Mouse (Mus musculus): ENCODE measurements around the gene Gpr4. TPM values are rescaled to one million over a fixed set of nuclear protein-coding genes. Genes with fewer than 3 reads are reported as not detected.

The Gpr4 gene
- polyA plus RNA-seq, 1 experiment from 2014 or later = 0.50 TPM

DNA sequence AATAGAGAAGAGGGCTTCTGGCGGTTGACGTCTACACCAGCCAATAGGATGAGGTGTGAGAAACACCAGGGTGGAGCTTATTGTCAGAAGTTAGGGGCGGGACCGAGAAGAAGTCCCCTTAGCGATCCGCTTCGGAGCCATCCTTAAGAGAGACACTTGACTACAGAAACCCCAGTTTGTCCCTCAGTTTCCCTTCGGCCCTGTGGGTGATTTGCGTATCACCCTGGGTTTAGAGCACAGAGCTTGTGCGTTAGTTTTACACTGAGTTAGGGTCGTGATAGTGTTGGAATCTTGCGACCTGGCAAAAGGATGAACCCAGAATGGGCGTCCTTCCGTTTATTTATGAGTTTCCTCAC, 16.4 kb downstream of the Gpr4 start:
- Histone ChIP-seq H3K4me2 (peak overlapping the region; percentile 83), H3K4me1 (replicated peaks) (peaks cover 68% of the 10 kb centered on the region), H3K4me3 (replicated peaks) (peak overlapping the region; percentile 72), H3K27ac (replicated peaks) (peak overlapping the region; percentile 100), H3K9ac (peak overlapping the region; percentile 85), H3K9me3 (replicated peaks) (no peaks in the 10 kb centered on the region), H3K27me3 (no peaks in the 10 kb centered on the region), H3K36me3 (replicated peaks) (peaks cover 15% of the 10 kb centered on the region)
- under 1% methylated on average over 14 of the region's 14 CpGs for WGBS (ENCODE audit: insufficient replicate concordance)
- ATAC-seq (ENCODE audit: insufficient read depth) = no peak

DNA sequence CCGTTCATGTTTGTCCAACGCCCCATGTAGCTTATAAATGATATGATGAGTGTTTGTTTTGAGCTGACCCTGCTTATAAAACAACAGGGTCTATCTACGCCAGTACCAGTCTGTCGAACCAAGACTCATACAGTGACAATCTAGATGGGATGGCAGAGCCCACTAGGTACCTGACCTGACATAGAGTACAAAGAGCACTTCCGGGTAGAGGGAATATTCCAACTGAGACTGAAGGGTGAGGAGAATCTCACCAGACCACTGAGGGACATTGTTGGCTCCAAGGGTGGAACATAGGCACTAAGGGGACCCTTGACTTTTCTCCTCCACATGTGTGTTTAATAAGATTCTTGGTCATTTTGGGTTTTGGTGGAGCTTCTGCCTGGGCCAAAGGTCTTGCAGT, 17.1 kb downstream of the Gpr4 start:
- Histone ChIP-seq H3K4me2 (peak overlapping the region; percentile 83), H3K4me3 (replicated peaks) (peak overlapping the region; percentile 72), H3K27me3 (no peaks in the 10 kb centered on the region), H3K4me1 (replicated peaks) (peaks cover 65% of the 10 kb centered on the region), H3K9me3 (replicated peaks) (no peaks in the 10 kb centered on the region), H3K9ac (peak overlapping the region; percentile 85), H3K27ac (replicated peaks) (peak overlapping the region; percentile 100), H3K36me3 (replicated peaks) (peaks cover 19% of the 10 kb centered on the region)
- 30% methylated on average over 5 of the region's 5 CpGs for WGBS (ENCODE audit: insufficient replicate concordance)
- ATAC-seq (ENCODE audit: insufficient read depth) = no peak

DNA sequence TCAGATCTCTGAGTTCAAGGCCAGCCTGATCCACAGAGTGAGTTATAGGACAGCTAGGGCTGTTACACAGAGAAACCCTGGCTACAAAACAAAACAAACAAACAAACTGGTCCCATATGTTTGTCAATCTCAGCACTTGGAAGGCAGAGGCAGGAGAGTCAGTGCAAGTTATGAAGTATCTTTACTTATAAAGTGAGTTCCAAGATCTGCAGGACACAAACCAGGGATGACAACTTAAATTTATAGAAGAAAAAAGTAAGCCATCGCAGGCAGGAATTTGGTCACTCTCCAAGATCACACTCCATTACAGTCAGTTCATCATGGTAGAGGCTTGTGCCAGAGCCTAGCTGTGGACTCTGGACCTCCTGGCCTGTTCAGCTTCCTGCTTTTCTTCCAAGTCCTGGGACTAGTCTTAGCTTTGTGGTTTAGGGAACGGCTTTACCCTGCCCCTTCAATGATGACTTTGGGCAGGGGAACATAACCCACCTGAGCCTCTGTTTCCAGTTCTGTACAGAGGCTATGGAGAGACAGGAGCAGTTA, 17.8 kb downstream of the Gpr4 start:
- peaks cover 65% of the 10 kb centered on the region for H3K4me1 ChIP-seq (replicated peaks)
- H3K36me3 ChIP-seq (replicated peaks) = peaks cover 22% of the 10 kb centered on the region

DNA sequence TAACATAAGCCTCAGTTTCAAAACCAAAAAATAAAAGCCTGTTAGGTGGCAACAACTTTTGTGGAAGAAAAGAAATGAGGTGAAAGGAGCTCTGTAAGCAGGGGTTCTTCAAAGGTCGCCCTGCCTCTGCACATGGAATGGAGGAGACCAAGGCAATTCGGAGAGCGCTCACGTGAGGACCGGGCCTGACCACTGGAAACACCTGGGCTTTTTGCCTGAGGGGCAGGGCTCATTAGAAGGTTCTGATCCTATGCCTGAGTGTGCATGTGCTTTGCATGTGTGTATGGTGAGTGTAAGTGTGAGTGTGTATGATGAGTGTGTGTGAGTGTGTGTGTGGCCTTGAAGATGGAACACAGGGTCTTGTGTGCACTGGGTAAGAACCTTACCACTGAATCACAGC, 18.6 kb downstream of the Gpr4 start:
- WGBS (ENCODE audit: insufficient replicate concordance) = 91% methylated on average over 5 of the region's 5 CpGs
- Histone ChIP-seq H3K9ac (no peak overlapping the region), H3K4me3 (replicated peaks) (no peak overlapping the region), H3K9me3 (replicated peaks) (no peaks in the 10 kb centered on the region), H3K27ac (replicated peaks) (no peak overlapping the region), H3K4me2 (no peak overlapping the region), H3K27me3 (no peaks in the 10 kb centered on the region), H3K36me3 (replicated peaks) (peaks cover 18% of the 10 kb centered on the region), H3K4me1 (replicated peaks) (peaks cover 65% of the 10 kb centered on the region)
- no peak for ATAC-seq (ENCODE audit: insufficient read depth)

More for the DNA sequence above, 17.8 kb downstream of the Gpr4 start:
- Histone ChIP-seq H3K9me3 (replicated peaks) (no peaks in the 10 kb centered on the region), H3K27ac (replicated peaks) (peak overlapping the region; percentile 100), H3K9ac (peak overlapping the region; percentile 85), H3K4me2 (peak overlapping the region; percentile 83), H3K4me3 (replicated peaks) (peak overlapping the region; percentile 72; the same call in 1 of the 2 replicates), H3K27me3 (no peaks in the 10 kb centered on the region)
- no peak for ATAC-seq (ENCODE audit: insufficient read depth)
- 88% methylated on average over 2 of the region's 2 CpGs for WGBS (ENCODE audit: insufficient replicate concordance)

DNA sequence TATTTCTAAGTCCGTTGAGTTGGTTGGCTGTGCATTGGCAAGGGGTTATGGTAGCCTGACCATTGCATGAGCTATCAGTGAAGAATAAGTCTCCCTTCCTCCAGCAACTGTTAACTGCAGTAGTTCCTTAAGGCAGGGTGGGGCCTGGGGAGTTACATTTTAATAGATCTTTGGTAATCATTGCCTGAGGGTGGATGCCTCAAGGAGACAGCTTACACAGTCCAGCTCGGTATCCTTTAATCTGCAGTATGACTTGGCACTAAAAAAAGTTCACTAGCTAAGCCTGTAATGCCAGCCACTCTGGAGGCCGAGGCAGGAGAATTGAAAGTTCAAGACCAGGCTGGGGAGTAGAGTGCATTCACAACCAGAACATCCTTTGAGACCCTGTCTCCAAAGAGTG, 19.5 kb downstream of the Gpr4 start:
- no peak overlapping the region for H3K4me2 ChIP-seq
- H3K4me3 ChIP-seq (replicated peaks) = no peak overlapping the region
- H3K27ac ChIP-seq (replicated peaks) = no peak overlapping the region
- peaks cover 15% of the 10 kb centered on the region for H3K36me3 ChIP-seq (replicated peaks)
- peaks cover 66% of the 10 kb centered on the region for H3K4me1 ChIP-seq (replicated peaks)
- H3K27me3 ChIP-seq = no peaks in the 10 kb centered on the region
- 0 out of 2 replicates have a peak overlapping the region, but pooled peaks have one; percentile 2 for H3K9ac ChIP-seq
- no peak for ATAC-seq (ENCODE audit: insufficient read depth)
- H3K9me3 ChIP-seq (replicated peaks) = no peaks in the 10 kb centered on the region
- 69% methylated on average over 3 of the region's 3 CpGs for WGBS (ENCODE audit: insufficient replicate concordance)

DNA sequence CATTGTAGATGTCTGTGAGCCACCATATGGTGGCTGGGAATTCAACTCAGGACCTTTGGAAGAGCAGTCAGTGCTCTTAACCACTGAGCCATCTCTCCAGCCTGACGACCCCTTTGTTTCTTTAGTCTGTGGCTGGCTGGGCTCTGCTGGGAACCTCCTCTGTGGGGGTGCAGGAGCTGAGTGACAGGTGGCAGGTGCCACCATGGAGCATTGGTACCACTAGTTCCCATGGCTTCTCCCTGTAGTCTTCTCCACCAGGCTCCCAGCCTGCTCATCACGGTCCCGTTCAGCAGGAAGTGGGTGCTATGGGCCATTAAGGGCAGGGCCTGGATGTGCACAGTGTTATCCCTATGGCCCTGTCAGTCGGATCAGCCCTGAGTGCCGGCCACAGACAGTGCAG, 22.3 kb downstream of the Gpr4 start:
- no peak overlapping the region for H3K4me2 ChIP-seq
- no peak overlapping the region for H3K9ac ChIP-seq
- H3K9me3 ChIP-seq (replicated peaks) = no peaks in the 10 kb centered on the region
- no peak overlapping the region for H3K4me3 ChIP-seq (replicated peaks)
- peak overlapping the region; percentile 11; the same call in 1 of the 2 replicates for H3K27ac ChIP-seq (replicated peaks)
- H3K4me1 ChIP-seq (replicated peaks) = peaks cover 83% of the 10 kb centered on the region
- H3K36me3 ChIP-seq (replicated peaks) = peaks cover 15% of the 10 kb centered on the region
- ATAC-seq (ENCODE audit: insufficient read depth) = no peak
- no peaks in the 10 kb centered on the region for H3K27me3 ChIP-seq
- 59% methylated on average over 5 of the region's 5 CpGs for WGBS (ENCODE audit: insufficient replicate concordance)

DNA sequence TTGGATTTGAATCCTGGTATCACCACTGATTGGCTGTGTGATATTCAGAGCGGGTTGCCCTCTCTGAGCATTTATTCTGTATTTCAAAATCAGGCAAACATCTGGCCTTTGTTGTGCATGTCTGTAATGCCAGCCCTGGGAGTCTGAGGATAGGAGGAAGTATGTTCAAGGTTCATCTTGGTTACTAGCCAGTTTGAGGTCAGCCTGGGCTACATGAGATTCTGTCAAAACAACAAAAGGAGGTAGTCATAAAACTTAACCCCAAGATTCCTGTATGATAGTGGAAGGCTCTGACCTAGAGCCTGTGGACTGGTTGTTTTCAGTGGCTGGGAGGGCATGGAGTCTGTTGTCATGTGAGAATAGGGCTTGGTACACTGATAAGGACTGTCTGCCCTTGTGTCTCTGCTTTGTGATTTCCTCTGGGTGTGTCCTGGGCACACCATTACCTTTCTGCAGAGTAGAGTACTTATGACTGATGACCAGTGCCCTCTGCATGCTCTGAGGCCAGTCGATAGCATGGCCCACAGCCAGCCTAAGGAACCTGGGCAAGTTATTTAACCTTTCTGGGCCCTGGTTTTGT, 22.8 kb downstream of the Gpr4 start:
- peaks cover 83% of the 10 kb centered on the region for H3K4me1 ChIP-seq (replicated peaks)
- 64% methylated on average over 2 of the region's 2 CpGs for WGBS (ENCODE audit: insufficient replicate concordance)
- H3K27me3 ChIP-seq = no peaks in the 10 kb centered on the region
- ATAC-seq (ENCODE audit: insufficient read depth) = no peak
- H3K9ac ChIP-seq = no peak overlapping the region
- no peaks in the 10 kb centered on the region for H3K9me3 ChIP-seq (replicated peaks)
- peak overlapping the region; percentile 11; the same call in 1 of the 2 replicates for H3K27ac ChIP-seq (replicated peaks)
- no peak overlapping the region for H3K4me3 ChIP-seq (replicated peaks)
- H3K36me3 ChIP-seq (replicated peaks) = peaks cover 15% of the 10 kb centered on the region
- no peak overlapping the region for H3K4me2 ChIP-seq

DNA sequence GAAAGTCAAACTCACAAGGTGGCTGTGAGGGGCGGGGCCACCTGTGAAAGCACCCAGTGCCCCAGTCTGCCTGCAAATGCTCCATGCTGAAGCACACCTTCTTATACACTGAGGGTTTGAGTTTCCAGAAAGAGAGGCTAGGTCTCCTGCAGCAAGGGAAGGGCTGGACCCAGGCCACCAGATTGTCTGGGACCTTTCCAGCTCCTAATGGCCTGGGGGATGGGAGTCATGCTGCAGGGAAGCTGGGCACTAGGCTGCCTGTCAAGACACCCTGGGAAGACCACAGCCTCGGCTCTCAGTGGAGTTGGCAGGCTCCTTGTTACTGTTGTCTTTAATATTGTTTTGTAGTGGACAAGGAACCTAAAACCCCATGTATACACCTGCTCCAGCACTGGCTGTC, 24.1 kb downstream of the Gpr4 start:
- H3K27me3 ChIP-seq = no peaks in the 10 kb centered on the region
- H3K27ac ChIP-seq (replicated peaks) = no peak overlapping the region
- WGBS (ENCODE audit: insufficient replicate concordance) = 80% methylated on average over 2 of the region's 2 CpGs
- H3K4me3 ChIP-seq (replicated peaks) = no peak overlapping the region
- H3K36me3 ChIP-seq (replicated peaks) = peaks cover 11% of the 10 kb centered on the region; the same call in 1 of the 2 replicates
- H3K9ac ChIP-seq = no peak overlapping the region
- H3K4me1 ChIP-seq (replicated peaks) = peaks cover 89% of the 10 kb centered on the region
- no peak overlapping the region for H3K4me2 ChIP-seq
- no peak for ATAC-seq (ENCODE audit: insufficient read depth)
- H3K9me3 ChIP-seq (replicated peaks) = no peaks in the 10 kb centered on the region

DNA sequence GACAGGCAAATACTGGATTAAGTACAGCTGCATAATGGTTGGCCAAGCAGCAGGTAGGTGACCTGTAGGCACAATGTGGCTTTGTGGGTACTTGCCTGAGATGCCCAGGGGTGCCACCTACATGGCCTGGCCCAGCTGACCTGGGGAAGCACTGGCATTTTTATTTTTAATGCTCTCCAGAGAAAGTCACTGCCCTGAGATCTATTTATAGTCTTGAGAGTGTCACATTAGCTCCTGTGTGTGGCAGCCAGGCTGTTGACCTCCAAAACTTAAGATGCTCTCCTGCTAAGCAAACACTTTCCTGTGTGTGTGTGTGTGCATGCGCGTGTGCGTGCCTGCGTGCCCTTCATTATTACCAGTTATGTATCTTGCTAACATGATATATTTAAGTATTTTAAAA, 26.0 kb downstream of the Gpr4 start:
- H3K9ac ChIP-seq = no peak overlapping the region
- WGBS (ENCODE audit: insufficient replicate concordance) = 98% methylated on average over 4 of the region's 4 CpGs
- H3K4me2 ChIP-seq = no peak overlapping the region
- ATAC-seq (ENCODE audit: insufficient read depth) = no peak
- peaks cover 13% of the 10 kb centered on the region; the same call in 1 of the 2 replicates for H3K36me3 ChIP-seq (replicated peaks)
- no peaks in the 10 kb centered on the region for H3K9me3 ChIP-seq (replicated peaks)
- H3K27me3 ChIP-seq = no peaks in the 10 kb centered on the region
- no peak overlapping the region for H3K4me3 ChIP-seq (replicated peaks)
- peak overlapping the region; percentile 70 for H3K27ac ChIP-seq (replicated peaks)
- peaks cover 79% of the 10 kb centered on the region for H3K4me1 ChIP-seq (replicated peaks)

DNA sequence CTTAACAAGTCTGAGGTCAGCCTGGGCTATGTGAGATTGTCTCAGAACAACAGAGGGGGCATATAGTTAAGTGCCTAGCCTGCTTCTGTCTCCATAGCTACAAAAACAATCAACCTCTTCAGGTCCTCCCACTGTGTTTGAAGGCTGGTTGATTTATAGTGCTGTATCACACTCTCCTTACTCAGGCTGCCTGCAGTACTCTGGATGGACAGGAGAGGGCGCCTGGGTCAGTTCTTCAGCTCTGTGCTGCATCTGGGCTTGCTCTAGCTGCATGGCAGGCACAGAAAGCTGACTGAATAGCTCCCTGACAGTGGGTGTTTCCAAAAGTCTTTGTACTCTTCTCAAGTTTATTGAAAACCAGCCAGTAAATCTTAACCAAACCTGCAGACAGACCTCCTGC, 27.1 kb downstream of the Gpr4 start:
- H3K36me3 ChIP-seq (replicated peaks) = 0 out of 2 replicates have a peak, but pooled peaks cover 11% of the 10 kb centered on the region
- peak overlapping the region; percentile 9; the same call in 1 of the 2 replicates for H3K4me3 ChIP-seq (replicated peaks)
- no peaks in the 10 kb centered on the region for H3K27me3 ChIP-seq
- peak overlapping the region; percentile 89 for H3K27ac ChIP-seq (replicated peaks)
- no peaks in the 10 kb centered on the region for H3K9me3 ChIP-seq (replicated peaks)
- ATAC-seq (ENCODE audit: insufficient read depth) = peak; percentile 93
- peak overlapping the region; percentile 56 for H3K4me2 ChIP-seq
- H3K9ac ChIP-seq = peak overlapping the region; percentile 37
- 0% methylated on average over 1 of the region's 1 CpGs for WGBS (ENCODE audit: insufficient replicate concordance)
- H3K4me1 ChIP-seq (replicated peaks) = peaks cover 87% of the 10 kb centered on the region

DNA sequence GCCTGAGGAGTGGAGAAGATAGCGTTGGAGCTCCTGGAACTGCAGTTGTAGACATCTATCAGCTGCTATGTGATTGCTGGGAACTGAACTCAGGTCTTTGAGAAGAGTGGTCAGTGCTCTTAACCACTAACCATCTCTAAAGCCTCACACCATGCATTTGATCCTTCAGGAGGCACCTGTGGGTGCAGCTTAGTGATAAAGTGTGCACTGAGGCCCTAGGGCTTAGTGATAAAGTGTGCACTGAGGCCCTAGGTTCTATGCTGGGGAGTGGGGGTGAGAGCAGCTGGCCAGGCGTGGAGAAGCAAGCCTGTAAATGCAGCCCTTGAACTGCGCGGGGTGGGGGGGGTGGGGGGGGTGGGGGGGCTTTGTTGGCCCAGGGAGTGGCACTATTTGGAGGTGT, 27.6 kb downstream of the Gpr4 start:
- Histone ChIP-seq H3K4me2 (peak overlapping the region; percentile 56), H3K27ac (replicated peaks) (peak overlapping the region; percentile 89), H3K4me1 (replicated peaks) (peaks cover 87% of the 10 kb centered on the region), H3K27me3 (no peaks in the 10 kb centered on the region), H3K36me3 (replicated peaks) (peaks cover 13% of the 10 kb centered on the region; the same call in 1 of the 2 replicates), H3K9me3 (replicated peaks) (no peaks in the 10 kb centered on the region), H3K9ac (peak overlapping the region; percentile 37), H3K4me3 (replicated peaks) (peak overlapping the region; percentile 9)
- ATAC-seq (ENCODE audit: insufficient read depth) = peak; percentile 92
- WGBS (ENCODE audit: insufficient replicate concordance) = 22% methylated on average over 3 of the region's 4 CpGs
